Mouse (Mus musculus): ENCODE measurements at regions not wholly inside any gene's neighbourhood (a gene's known extent, or its start where the extent isn't known, plus 50 kb on each side); places are given as distances from the start of the nearest gene placed in this dataset.

DNA sequence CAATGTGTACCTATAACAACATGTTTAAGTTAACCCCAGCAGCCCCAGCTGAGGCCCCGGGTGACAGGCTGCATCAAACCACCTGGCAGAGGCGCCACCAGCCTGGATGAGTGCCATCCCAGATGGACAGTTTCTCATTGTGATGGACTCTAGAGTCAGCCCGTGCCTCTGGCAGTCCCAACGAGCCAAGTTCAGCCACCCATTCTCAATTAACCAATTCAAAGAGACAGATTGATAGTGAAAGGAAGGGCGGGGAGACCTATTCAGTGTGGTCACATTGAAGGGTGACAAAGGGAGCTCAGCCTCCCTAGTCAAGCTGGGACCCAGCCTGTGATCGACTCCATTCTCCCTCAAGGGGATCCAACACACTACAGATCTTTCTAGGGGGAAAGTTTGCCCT, 256.8 kb upstream of the Hs6st1 start:
- no peak for TF ChIP-seq ZC3H11A (IDR thresholded peaks at IDR 0.05; ENCODE audit: borderline replicate concordance, low read depth, low read length)
- TF ChIP-seq ZNF384 (IDR thresholded peaks at IDR 0.05; ENCODE audit: low read depth, low read length) = no peak
- TF ChIP-seq CHD2 (IDR thresholded peaks at IDR 0.05; ENCODE audit: low read depth, low read length) = no peak
- TF ChIP-seq HCFC1 (IDR thresholded peaks at IDR 0.05; ENCODE audit: borderline replicate concordance, insufficient read depth, low read length) = no peak
